Mouse (Mus musculus) right cerebral cortex, postnatal 4 days (tissue): ENCODE data around the gene 6430531B16Rik.
A peak's percentile ranks its signal among the peaks of the same experiment; 100 is the strongest.

Experiments used
- DNase-seq: peaks from one replicate; pipeline ENCODE4 v3.0.0-alpha.2; 2022

6430531B16Rik gene

GRCm38 (mm10) chr7:139970216-139970919 lies 8.2 kb downstream of the 6430531B16Rik start:
- no peak for DNase-seq

- DNase-seq, result peak; percentile 90
Measured at GRCm38 (mm10) chr7:139969348-139970130, 9.0 kb downstream of the 6430531B16Rik start.

- DNase-seq, result no peak
Measured at GRCm38 (mm10) chr7:139968428-139968827, 10.1 kb downstream of the 6430531B16Rik start.

GRCm38 (mm10) chr7:139967175-139967574 lies 11.4 kb downstream of the 6430531B16Rik start:
- no peak for DNase-seq

- DNase-seq, result no peak
Measured at GRCm38 (mm10) chr7:139963814-139964213, 14.7 kb downstream of the 6430531B16Rik start.

- no peak for DNase-seq
Measured at GRCm38 (mm10) chr7:139961141-139961540, 17.4 kb downstream of the 6430531B16Rik start.

- DNase-seq, result peak; percentile 17
Measured at GRCm38 (mm10) chr7:139957958-139958357, 20.6 kb downstream of the 6430531B16Rik start.

- DNase-seq, result no peak
Measured at GRCm38 (mm10) chr7:139957437-139957836, 21.1 kb downstream of the 6430531B16Rik start.

GRCm38 (mm10) chr7:139956658-139957057 lies 21.9 kb downstream of the 6430531B16Rik start:
- DNase-seq, result no peak

- DNase-seq, result no peak
Measured at GRCm38 (mm10) chr7:139955505-139955904, 23.1 kb downstream of the 6430531B16Rik start.

- no peak for DNase-seq
Measured at GRCm38 (mm10) chr7:139951991-139952633, 26.4 kb downstream of the 6430531B16Rik start.

GRCm38 (mm10) chr7:139951079-139951478 lies 27.5 kb downstream of the 6430531B16Rik start:
- no peak for DNase-seq

- DNase-seq, result no peak
Measured at GRCm38 (mm10) chr7:139950283-139950971, 28.1 kb downstream of the 6430531B16Rik start.

GRCm38 (mm10) chr7:139949893-139950282 lies 28.7 kb downstream of the 6430531B16Rik start:
- DNase-seq, result no peak

GRCm38 (mm10) chr7:139946032-139946431 lies 32.5 kb downstream of the 6430531B16Rik start:
- DNase-seq, result no peak

GRCm38 (mm10) chr7:139945516-139945915 lies 33.0 kb downstream of the 6430531B16Rik start:
- DNase-seq, result no peak

GRCm38 (mm10) chr7:139944291-139945240 lies 34.0 kb downstream of the 6430531B16Rik start:
- DNase-seq, result no peak

GRCm38 (mm10) chr7:139943674-139944281 lies 34.8 kb downstream of the 6430531B16Rik start, which contains the start of gene Utf1:
Gene Utf1 (plus strand): TSS chr7:139943789.
- DNase-seq, result peak; percentile 15

GRCm38 (mm10) chr7:139940476-139941209 lies 37.9 kb downstream of the 6430531B16Rik start:
- DNase-seq, result no peak

- DNase-seq, result no peak
Measured at GRCm38 (mm10) chr7:139937810-139938209, 40.7 kb downstream of the 6430531B16Rik start.
